Comparison of ENCODE assay signal across 8 mouse cellular contexts in genomic region chrX:74352645-74353466, GRCm38 (mm10). TPM values are rescaled to one million over a fixed set of nuclear protein-coding genes. Genes with fewer than 3 reads are reported as not detected.
DNase-seq lines count a peak whose midpoint lies in the region; ATAC-seq and TF ChIP-seq lines count a peak whose summit lies in the region.

No protein-coding gene starts in this region.

- H3K27me3 ChIP-seq in liver, adult 2 months (ENCODE audit: control insufficient read depth, insufficient read depth, low read length): no peaks in the 10 kb centered on the region
- H3K27me3 ChIP-seq in intestine, embryonic 14.5 days (replicated peaks; ENCODE audit: control insufficient read depth, insufficient read depth, low read length): no peaks in the 10 kb centered on the region
- no peaks in the 10 kb centered on the region for H3K27me3 ChIP-seq in neural tube, embryonic 11.5 days (ENCODE audit: control insufficient read depth, insufficient read depth, low read length)

- H3K4me3 ChIP-seq in liver, adult 2 months (ENCODE audit: insufficient read depth, low read depth, low read length): peak overlapping the region; percentile 56
- peak overlapping the region; percentile 47 for H3K4me3 ChIP-seq in intestine, embryonic 14.5 days (ENCODE audit: low read depth, low read length)
- peak overlapping the region; percentile 38 for H3K4me3 ChIP-seq in neural tube, embryonic 11.5 days (ENCODE audit: low read depth, low read length)

- H3K36me3 ChIP-seq in liver, adult 2 months (ENCODE audit: control insufficient read depth, insufficient read depth, low read length): no peaks in the 10 kb centered on the region
- H3K36me3 ChIP-seq in intestine, embryonic 14.5 days (ENCODE audit: control insufficient read depth, insufficient read depth, low read length): no peaks in the 10 kb centered on the region
- H3K36me3 ChIP-seq in neural tube, embryonic 11.5 days (ENCODE audit: control insufficient read depth, insufficient read depth, low read length): no peaks in the 10 kb centered on the region

- 0 out of 2 replicates have a peak overlapping the region, but pooled peaks have one; percentile 2 for H3K27ac ChIP-seq in liver, adult 2 months (replicated peaks; ENCODE audit: insufficient read depth, low read depth, low read length)
- H3K27ac ChIP-seq in intestine, embryonic 14.5 days (ENCODE audit: low read depth): peak overlapping the region; percentile 9; the same call in 1 of the 2 replicates
- no peak overlapping the region for H3K27ac ChIP-seq in neural tube, embryonic 11.5 days (ENCODE audit: low read depth, low read length)

- DNase-seq in liver, adult 2 months (ENCODE audit: extremely low read depth, low read depth, low spot score): no peak
- no peak for DNase-seq in liver
- DNase-seq in intestine, embryonic 14.5 days (ENCODE audit: low spot score): no peak
- DNase-seq in neural tube, embryonic 11.5 days (ENCODE audit: low spot score): no peak
- no peak for DNase-seq in spleen, postnatal 10 days (ENCODE audit: low spot score in 2 of 2)
- DNase-seq in spleen, adult 18-20 months: no peak
- DNase-seq in cerebellum, adult 9-10 months: no peak

- no peak for TF ChIP-seq POLR2A in liver, adult 2 months (IDR thresholded peaks at IDR 0.05; ENCODE audit: extremely low read depth, insufficient read depth, low read length)

- WGBS in liver, adult 2 months: 7% methylated on average over 13 of the region's 13 CpGs
- 22% methylated on average over 13 of the region's 13 CpGs for WGBS in intestine, embryonic 14.5 days
- WGBS in neural tube, embryonic 11.5 days: 29% methylated on average over 13 of the region's 13 CpGs

- peak overlapping the region; percentile 59 for H3K4me2 ChIP-seq in intestine, embryonic 14.5 days (ENCODE audit: low read length)
- peak overlapping the region; percentile 50 for H3K4me2 ChIP-seq in neural tube, embryonic 11.5 days (ENCODE audit: low read depth)

- peak; percentile 18; the same call in 1 of the 2 replicates for ATAC-seq in common myeloid progenitor, adult 5-6 weeks (replicated peaks; ENCODE audit: low read depth, poor library complexity, severe bottlenecking)
- ATAC-seq in intestine, embryonic 14.5 days (replicated peaks; ENCODE audit: low FRiP score, low TSS enrichment, low read depth): peak; percentile 62
- ATAC-seq in neural tube, embryonic 11.5 days (ENCODE audit: insufficient read depth, low FRiP score, low TSS enrichment): peak; percentile 48; the same call in 1 of the 2 replicates

- peak overlapping the region; percentile 37 for H3K9ac ChIP-seq in liver, adult 2 months (ENCODE audit: low read depth, low read length)
- peak overlapping the region; percentile 43 for H3K9ac ChIP-seq in intestine, embryonic 14.5 days (ENCODE audit: low read length)
- H3K9ac ChIP-seq in neural tube, embryonic 11.5 days (ENCODE audit: low read length): peak overlapping the region; percentile 45

- no peaks in the 10 kb centered on the region for H3K9me3 ChIP-seq in intestine, embryonic 14.5 days (ENCODE audit: control insufficient read depth, low read length)
- H3K9me3 ChIP-seq in neural tube, embryonic 11.5 days (ENCODE audit: control insufficient read depth, low read length): no peaks in the 10 kb centered on the region

- no peak for TF ChIP-seq CTCF in liver, adult 2 months (IDR thresholded peaks at IDR 0.05; ENCODE audit: low read depth, low read length)

- H3K79me2 ChIP-seq in liver, adult 2 months (ENCODE audit: control insufficient read depth, insufficient read depth, low read length): no peaks in the 10 kb centered on the region

- H3K4me1 ChIP-seq in liver, adult 2 months (ENCODE audit: control insufficient read depth, insufficient read depth, low read length): peaks cover 4% of the 10 kb centered on the region; the same call in 1 of the 2 replicates
- H3K4me1 ChIP-seq in intestine, embryonic 14.5 days (replicated peaks; ENCODE audit: control insufficient read depth, insufficient read depth, low read length): no peaks in the 10 kb centered on the region
- H3K4me1 ChIP-seq in neural tube, embryonic 11.5 days (ENCODE audit: control insufficient read depth, insufficient read depth, low read length): no peaks in the 10 kb centered on the region

RNA-seq across cellular contexts. Expression of gene Lage3, which starts 0.6 kb away (rescaled TPM):
- 28.7 and 32.2 TPM in 2 replicates for total RNA-seq in liver, adult 2 months (2014; rRNA removed)
- 35.3 and 38.2 TPM in 2 replicates for polyA plus RNA-seq in liver, adult 2 months (2012; rRNA removed)
- total RNA-seq in common myeloid progenitor, adult 5-6 weeks (2017): 22.4 and 30.6 TPM in 2 replicates
- 99.2 and 108 TPM in 2 replicates for polyA plus RNA-seq in intestine, embryonic 14.5 days (2014; fragmentation: Nextera tagmentation; extraction: Ambion mirVana)
- polyA plus RNA-seq in neural tube, embryonic 11.5 days (2014; fragmentation: Nextera tagmentation; extraction: Ambion mirVana): 89.0 and 102 TPM in 2 replicates

RNA-seq across cellular contexts. Expression of gene Ubl4a, which starts 20.2 kb away (rescaled TPM):
- 14.0 and 17.0 TPM in 2 replicates for total RNA-seq in liver, adult 2 months (2014; rRNA removed)
- polyA plus RNA-seq in liver, adult 2 months (2012; rRNA removed): 29.2 and 33.6 TPM in 2 replicates
- 15.4 and 17.2 TPM in 2 replicates for total RNA-seq in common myeloid progenitor, adult 5-6 weeks (2017)
- polyA plus RNA-seq in intestine, embryonic 14.5 days (2014; fragmentation: Nextera tagmentation; extraction: Ambion mirVana): 74.7 and 79.1 TPM in 2 replicates
- polyA plus RNA-seq in neural tube, embryonic 11.5 days (2014; fragmentation: Nextera tagmentation; extraction: Ambion mirVana): 69.8 and 72.0 TPM in 2 replicates

RNA-seq across cellular contexts. Expression of gene Slc10a3, which starts 20.3 kb away (rescaled TPM):
- 2.8 and 3.2 TPM in 2 replicates for total RNA-seq in liver, adult 2 months (2014; rRNA removed)
- polyA plus RNA-seq in liver, adult 2 months (2012; rRNA removed): 6.3 and 8.4 TPM in 2 replicates
- total RNA-seq in common myeloid progenitor, adult 5-6 weeks (2017): 9.0 and 17.0 TPM in 2 replicates
- polyA plus RNA-seq in intestine, embryonic 14.5 days (2014; fragmentation: Nextera tagmentation; extraction: Ambion mirVana): 16.8 and 18.7 TPM in 2 replicates
- polyA plus RNA-seq in neural tube, embryonic 11.5 days (2014; fragmentation: Nextera tagmentation; extraction: Ambion mirVana): 9.6 and 11.6 TPM in 2 replicates

RNA-seq across cellular contexts. Expression of gene Plxna3, which starts 24.0 kb away (rescaled TPM):
- total RNA-seq in liver, adult 2 months (2014; rRNA removed): 0.34 and 0.46 TPM in 2 replicates
- 0.95 and 1.8 TPM in 2 replicates for polyA plus RNA-seq in liver, adult 2 months (2012; rRNA removed)
- 0.92 and 1.2 TPM in 2 replicates for total RNA-seq in common myeloid progenitor, adult 5-6 weeks (2017)
- polyA plus RNA-seq in intestine, embryonic 14.5 days (2014; fragmentation: Nextera tagmentation; extraction: Ambion mirVana): 11.9 and 13.1 TPM in 2 replicates
- 21.2 and 22.5 TPM in 2 replicates for polyA plus RNA-seq in neural tube, embryonic 11.5 days (2014; fragmentation: Nextera tagmentation; extraction: Ambion mirVana)

RNA-seq across cellular contexts. Expression of gene Fam50a, which starts 40.0 kb away (rescaled TPM):
- total RNA-seq in liver, adult 2 months (2014; rRNA removed): 8.1 and 10.3 TPM in 2 replicates
- polyA plus RNA-seq in liver, adult 2 months (2012; rRNA removed): 6.3 and 7.3 TPM in 2 replicates
- total RNA-seq in common myeloid progenitor, adult 5-6 weeks (2017): 41.7 and 54.4 TPM in 2 replicates
- 50.4 and 55.0 TPM in 2 replicates for polyA plus RNA-seq in intestine, embryonic 14.5 days (2014; fragmentation: Nextera tagmentation; extraction: Ambion mirVana)
- polyA plus RNA-seq in neural tube, embryonic 11.5 days (2014; fragmentation: Nextera tagmentation; extraction: Ambion mirVana): 57.7 and 58.1 TPM in 2 replicates
